Mouse (Mus musculus) midbrain, embryonic 16.5 days (tissue): ENCODE measurements at regions not wholly inside any gene's neighbourhood (a gene's known extent, or its start where the extent isn't known, plus 50 kb on each side); places are given as distances from the start of the nearest gene placed in this dataset.

Experiments
- ATAC-seq: fragments of 200-750 bp; cut with Nextera tagmentation; 2 replicates; pipeline ENCODE4 v1.8.0; 2017; ENCODE audit warnings: moderate TSS enrichment
- H3K27ac ChIP-seq: fragments of 300-500 bp; sonication (generic); 2 replicates; pipeline ENCODE4 v1.5.1; 2014; ENCODE audit warnings: mild to moderate bottlenecking, low read length, mixed read lengths
- H3K27me3 ChIP-seq: fragments of 300-500 bp; sonication (generic); 2 replicates; pipeline ENCODE4 v1.6.1; 2014; ENCODE audit warnings: low read depth, low read length, mixed read lengths; ENCODE audit not compliant: control insufficient read depth, insufficient read depth
- H3K36me3 ChIP-seq: fragments of 300-500 bp; sonication (generic); 2 replicates; pipeline ENCODE4 v1.6.1; 2014; ENCODE audit warnings: mild to moderate bottlenecking, low read length, moderate library complexity, mixed read lengths; ENCODE audit not compliant: control insufficient read depth, insufficient read depth
- H3K4me1 ChIP-seq: fragments of 300-500 bp; sonication (generic); 2 replicates; pipeline ENCODE4 v1.6.1; 2014; ENCODE audit warnings: mild to moderate bottlenecking, low read length, mixed read lengths; ENCODE audit not compliant: control insufficient read depth, insufficient read depth
- H3K4me2 ChIP-seq: fragments of 300-500 bp; sonication (generic); 2 replicates; pipeline ENCODE4 v1.6.1; 2014; ENCODE audit warnings: mild to moderate bottlenecking, low read length, mixed read lengths
- H3K4me3 ChIP-seq: fragments of 300-500 bp; sonication (generic); 2 replicates; pipeline ENCODE4 v1.5.1; 2014; ENCODE audit warnings: low read depth, mild to moderate bottlenecking, low read length, moderate library complexity, mixed read lengths
- H3K9ac ChIP-seq: fragments of 300-500 bp; sonication (generic); 2 replicates; pipeline ENCODE4 v1.6.1; 2014; ENCODE audit warnings: low read depth, low read length, mixed read lengths
- H3K9me3 ChIP-seq: fragments of 300-500 bp; sonication (generic); replicated peaks from 2 replicates; pipeline ENCODE4 v1.6.1; 2014; ENCODE audit warnings: mild to moderate bottlenecking, low read length, mixed read lengths; ENCODE audit not compliant: control insufficient read depth, poor library complexity, severe bottlenecking
- WGBS: fragments of 180-500 bp; shearing (Covaris S2); extraction: QIAGEN DNeasy Blood & Tissue Kit; methylation state at CpG from one replicate; pipeline ENCODE4 v1.1.7; 2014; 5-methylcytosine and 5-hydroxymethylcytosine counted together

DNA sequence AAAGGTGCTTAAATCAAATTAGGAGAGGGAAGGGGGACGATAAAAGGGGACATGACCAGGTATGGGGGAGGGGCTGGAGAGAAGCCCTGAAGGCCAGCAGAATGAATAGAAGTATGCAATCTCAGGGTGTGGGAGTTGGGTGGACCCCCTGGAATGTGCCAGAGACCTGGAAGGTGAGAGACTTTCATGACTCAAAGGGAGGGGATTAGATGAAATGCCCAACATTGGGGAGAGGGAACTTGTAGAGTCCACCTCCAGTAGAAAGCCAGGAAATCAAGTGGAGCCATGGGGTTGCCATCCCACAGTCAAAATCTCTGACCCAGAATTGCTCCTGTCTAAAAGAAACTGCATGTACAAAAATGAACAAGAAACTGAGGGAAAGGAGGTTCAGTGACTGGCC lies 666.5 kb downstream of the Cps1 start:
- Histone ChIP-seq H3K27me3 (no peaks in the 10 kb centered on the region), H3K9ac (no peak overlapping the region), H3K27ac (no peak overlapping the region), H3K4me3 (no peak overlapping the region), H3K9me3 (no peaks in the 10 kb centered on the region), H3K36me3 (no peaks in the 10 kb centered on the region), H3K4me2 (no peak overlapping the region), H3K4me1 (no peaks in the 10 kb centered on the region)
- WGBS, result 88% methylated on average over 1 of the region's 1 CpGs
- no peak for ATAC-seq

DNA sequence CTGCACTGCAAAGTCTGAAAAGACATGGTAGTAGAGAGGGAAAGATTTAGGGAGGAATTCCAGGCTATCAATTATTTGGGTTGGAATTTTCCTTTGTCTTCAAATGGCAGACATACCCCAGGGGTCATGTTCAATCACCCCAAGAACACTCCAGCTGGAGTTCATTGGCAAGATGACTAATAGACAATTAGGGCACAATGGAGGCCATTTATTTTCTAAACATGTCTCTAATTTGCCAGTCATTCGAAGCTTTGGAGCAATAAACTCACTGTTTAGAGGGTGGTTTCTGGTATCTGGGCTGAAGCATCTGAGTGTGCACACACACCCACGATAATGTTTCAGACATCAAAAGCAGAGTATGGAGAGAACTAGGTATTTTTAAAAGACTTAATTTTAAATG lies 672.2 kb downstream of the Cps1 start:
- no peaks in the 10 kb centered on the region for H3K9me3 ChIP-seq

DNA sequence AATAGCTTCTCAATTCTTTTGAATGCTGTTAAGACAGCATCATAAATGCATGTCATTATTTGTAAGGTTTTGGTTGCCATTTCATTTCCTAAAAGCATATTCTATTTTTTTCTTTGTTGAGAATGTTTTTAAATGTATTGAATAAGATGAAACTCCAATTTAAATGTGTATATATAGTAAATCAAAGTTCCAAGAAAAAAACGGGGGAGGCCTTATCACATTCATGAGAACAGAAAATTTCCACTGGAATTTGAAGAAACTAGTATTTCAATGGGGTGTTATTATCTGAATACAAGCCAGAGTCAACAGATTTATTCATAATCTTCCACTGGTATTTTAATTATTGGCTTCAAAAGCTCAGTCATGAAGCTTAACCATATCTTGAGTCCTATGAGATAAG lies 672.7 kb downstream of the Cps1 start:
- no peak overlapping the region for H3K4me2 ChIP-seq
- H3K4me3 ChIP-seq, result no peak overlapping the region
- H3K9me3 ChIP-seq, result no peaks in the 10 kb centered on the region
- H3K27ac ChIP-seq, result no peak overlapping the region
- no peak overlapping the region for H3K9ac ChIP-seq
- no peaks in the 10 kb centered on the region for H3K36me3 ChIP-seq
- no peak for ATAC-seq
- H3K27me3 ChIP-seq, result no peaks in the 10 kb centered on the region
- 90% methylated on average over 1 of the region's 1 CpGs for WGBS
- H3K4me1 ChIP-seq, result no peaks in the 10 kb centered on the region

More for the DNA sequence above, 672.2 kb downstream of the Cps1 start:
- no peak for ATAC-seq
- Histone ChIP-seq H3K9ac (no peak overlapping the region), H3K4me2 (no peak overlapping the region), H3K27me3 (no peaks in the 10 kb centered on the region), H3K4me3 (no peak overlapping the region), H3K27ac (no peak overlapping the region), H3K4me1 (no peaks in the 10 kb centered on the region), H3K36me3 (no peaks in the 10 kb centered on the region)
- WGBS, result 61% methylated on average over 2 of the region's 2 CpGs

DNA sequence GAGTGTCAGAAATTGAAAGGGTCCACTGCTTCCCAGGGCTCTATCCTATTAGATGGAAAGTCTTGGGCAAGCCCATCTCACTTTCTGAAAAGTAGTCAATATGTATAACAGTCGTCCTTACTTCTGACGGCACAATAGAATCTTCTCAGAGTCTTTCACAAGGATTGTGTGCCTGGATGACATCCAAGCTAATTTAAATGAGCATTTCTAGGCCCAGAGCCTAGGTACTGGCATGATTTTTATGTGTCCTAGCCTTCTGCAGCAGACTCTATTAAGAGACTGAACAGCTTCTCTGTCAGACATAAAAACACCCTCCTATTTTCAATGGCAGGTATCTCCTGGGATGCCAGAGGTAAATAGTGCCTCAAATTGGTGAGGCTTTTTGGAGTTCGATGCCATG lies 680.5 kb downstream of the Cps1 start:
- Histone ChIP-seq H3K27ac (no peak overlapping the region), H3K9me3 (no peaks in the 10 kb centered on the region), H3K27me3 (no peaks in the 10 kb centered on the region), H3K4me2 (no peak overlapping the region), H3K4me3 (no peak overlapping the region), H3K9ac (no peak overlapping the region), H3K36me3 (no peaks in the 10 kb centered on the region), H3K4me1 (no peaks in the 10 kb centered on the region; the same call in 1 of the 2 replicates)
- WGBS, result 47% methylated on average over 3 of the region's 3 CpGs
- ATAC-seq, result no peak

DNA sequence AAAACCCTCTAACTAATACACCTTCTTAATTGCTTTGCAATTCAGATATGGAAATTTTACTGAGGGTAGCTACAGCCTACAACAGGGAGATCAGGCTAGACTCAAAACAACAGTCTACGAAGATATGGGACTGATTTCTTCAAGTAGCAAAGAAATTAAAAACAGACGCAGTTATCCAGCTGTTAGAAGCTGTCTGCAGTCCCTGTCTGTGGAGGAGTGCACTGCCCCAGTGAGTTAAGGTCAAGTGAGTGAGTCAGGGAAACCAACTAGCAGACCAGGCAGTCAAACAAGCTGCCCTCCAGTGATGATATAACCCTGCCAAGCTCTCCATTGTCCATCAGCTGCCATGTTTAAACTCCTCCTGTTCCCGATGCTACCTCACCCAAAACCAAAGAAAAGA lies 697.3 kb downstream of the Cps1 start:
- Histone ChIP-seq H3K27me3 (no peaks in the 10 kb centered on the region), H3K27ac (no peak overlapping the region), H3K4me3 (no peak overlapping the region), H3K4me2 (no peak overlapping the region), H3K4me1 (no peaks in the 10 kb centered on the region), H3K9me3 (no peaks in the 10 kb centered on the region), H3K36me3 (no peaks in the 10 kb centered on the region), H3K9ac (no peak overlapping the region)
- ATAC-seq, result no peak
- WGBS, result 82% methylated on average over 3 of the region's 3 CpGs

DNA sequence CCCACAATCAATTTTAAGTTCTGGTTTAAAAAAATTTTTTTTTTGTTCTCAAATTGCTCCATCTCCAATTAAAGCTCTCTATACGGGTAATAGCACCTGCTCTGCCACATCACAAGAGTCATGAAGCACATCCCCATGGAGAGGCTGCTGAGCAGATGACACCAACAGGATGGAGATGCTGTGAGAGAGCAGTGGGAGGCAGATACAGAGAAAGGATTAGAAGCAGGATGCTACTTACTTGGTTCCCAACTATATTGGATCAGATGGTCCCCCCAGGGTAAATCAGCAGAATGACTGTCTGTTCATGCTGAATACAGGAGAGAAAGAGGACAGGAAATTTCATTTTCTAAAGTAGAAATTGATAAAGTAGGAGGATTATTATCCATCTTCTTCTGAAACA lies 725.2 kb downstream of the Cps1 start:
- Histone ChIP-seq H3K27me3 (no peaks in the 10 kb centered on the region), H3K36me3 (no peaks in the 10 kb centered on the region), H3K4me3 (no peak overlapping the region), H3K27ac (no peak overlapping the region), H3K9me3 (no peaks in the 10 kb centered on the region), H3K9ac (no peak overlapping the region), H3K4me1 (no peaks in the 10 kb centered on the region), H3K4me2 (no peak overlapping the region)
- 46% methylated on average over 1 of the region's 1 CpGs for WGBS
- ATAC-seq, result no peak

DNA sequence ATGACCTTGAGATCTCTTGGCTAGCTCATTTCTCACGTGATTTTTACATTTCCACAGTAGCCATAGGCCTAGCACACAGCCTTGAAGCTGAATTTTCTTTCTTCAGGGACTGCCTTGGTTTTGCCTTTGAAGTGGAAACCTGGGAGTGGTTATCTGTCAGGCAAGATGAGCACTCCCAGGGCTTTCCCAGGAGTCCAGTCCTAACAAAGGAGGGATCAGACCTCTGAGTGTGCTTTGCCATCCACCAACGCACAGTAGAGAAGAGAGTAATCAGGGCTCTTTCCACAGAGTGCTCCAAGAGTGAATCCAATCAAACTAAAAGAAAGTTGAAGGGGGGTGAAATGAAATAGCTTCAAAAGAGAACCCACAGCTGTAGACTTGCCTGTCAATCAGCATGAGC lies 770.7 kb downstream of the Cps1 start:
- H3K4me3 ChIP-seq, result no peak overlapping the region
- 0 out of 2 replicates have a peak, but pooled peaks have one; percentile 14 for ATAC-seq
- H3K36me3 ChIP-seq, result no peaks in the 10 kb centered on the region
- H3K27ac ChIP-seq, result no peak overlapping the region
- no peak overlapping the region for H3K4me2 ChIP-seq
- 7% methylated on average over 2 of the region's 2 CpGs for WGBS
- H3K9me3 ChIP-seq, result no peaks in the 10 kb centered on the region
- no peaks in the 10 kb centered on the region for H3K27me3 ChIP-seq
- no peak overlapping the region for H3K9ac ChIP-seq
- H3K4me1 ChIP-seq, result no peaks in the 10 kb centered on the region

DNA sequence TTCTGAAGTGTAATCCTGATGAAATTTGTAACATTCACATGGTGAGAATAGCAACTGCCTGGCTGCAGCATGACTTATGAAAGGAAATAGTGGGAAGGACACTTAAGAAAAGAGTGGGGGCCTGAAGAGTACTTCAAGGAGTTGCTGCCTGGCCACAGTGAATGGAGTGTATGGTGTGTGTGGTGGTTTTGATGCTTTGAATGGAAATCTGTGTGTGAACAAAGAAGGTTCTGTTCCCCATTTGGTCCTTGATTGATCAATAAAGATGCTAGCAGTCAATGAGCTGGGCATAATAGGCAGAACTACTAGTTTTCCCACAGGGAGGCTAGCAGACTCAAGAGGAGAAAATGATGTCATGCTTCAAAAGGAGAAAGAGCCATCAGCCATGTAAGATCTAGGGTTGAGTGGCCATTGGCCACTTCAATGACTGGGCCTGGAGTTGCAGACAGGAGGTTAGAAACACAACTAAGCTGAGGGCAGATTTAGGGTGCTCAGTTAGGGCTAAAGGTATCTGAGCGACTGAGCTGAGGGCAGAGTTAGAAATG lies 772.0 kb downstream of the Cps1 start:
- no peak overlapping the region for H3K4me3 ChIP-seq
- 90% methylated on average over 1 of the region's 1 CpGs for WGBS
- no peaks in the 10 kb centered on the region for H3K27me3 ChIP-seq
- H3K36me3 ChIP-seq, result no peaks in the 10 kb centered on the region
- no peak overlapping the region for H3K4me2 ChIP-seq
- H3K4me1 ChIP-seq, result no peaks in the 10 kb centered on the region
- H3K9ac ChIP-seq, result no peak overlapping the region
- no peaks in the 10 kb centered on the region for H3K9me3 ChIP-seq
- no peak overlapping the region for H3K27ac ChIP-seq
- ATAC-seq, result no peak

DNA sequence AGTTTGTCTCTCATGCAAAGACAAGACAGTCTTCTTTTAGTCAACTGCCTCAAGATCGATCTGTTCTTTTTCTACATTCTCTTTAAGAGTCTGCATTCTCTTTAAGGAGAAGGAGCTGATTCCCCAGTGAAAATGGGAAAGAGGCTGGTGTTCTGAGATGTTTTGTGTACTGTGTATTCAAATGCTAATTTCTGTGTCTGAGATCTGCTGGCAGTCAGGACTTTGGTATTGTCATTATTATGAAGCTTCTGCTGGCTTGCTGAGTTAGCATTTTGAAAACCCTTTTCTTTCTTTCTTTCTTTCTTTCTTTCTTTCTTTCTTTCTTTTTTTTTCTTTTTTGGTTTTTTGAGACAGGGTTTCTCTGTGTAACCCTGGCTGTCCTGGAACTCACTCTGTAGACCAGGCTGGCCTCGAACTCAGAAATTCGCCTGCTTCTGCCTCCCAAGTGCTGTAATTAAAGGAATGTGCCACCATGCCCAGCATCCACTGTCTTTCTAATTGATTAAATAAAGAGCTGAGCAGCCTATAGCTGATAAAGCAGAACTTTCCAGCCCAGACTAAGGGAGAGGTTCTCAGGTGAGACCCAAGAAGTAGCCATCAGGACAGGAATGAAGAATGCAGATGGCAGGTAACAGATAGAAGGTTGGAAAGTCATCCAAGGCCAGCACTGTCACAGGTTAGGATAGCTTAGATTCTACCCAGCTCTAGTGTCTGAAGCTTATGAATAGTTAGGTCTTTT lies 813.1 kb downstream of the Cps1 start:
- Histone ChIP-seq H3K9me3 (no peaks in the 10 kb centered on the region; the same call in 1 of the 2 replicates), H3K4me1 (no peaks in the 10 kb centered on the region), H3K4me3 (no peak overlapping the region), H3K4me2 (no peak overlapping the region), H3K27ac (no peak overlapping the region), H3K27me3 (no peaks in the 10 kb centered on the region), H3K9ac (no peak overlapping the region), H3K36me3 (no peaks in the 10 kb centered on the region)
- no peak for ATAC-seq
- 31% methylated on average over 3 of the region's 3 CpGs for WGBS
